Mouse (Mus musculus) cerebellum, adult 2 months (tissue): ENCODE measurements around the gene Cdk15. TPM values are rescaled to one million over a fixed set of nuclear protein-coding genes. Genes with fewer than 3 reads are reported as not detected.

Source experiments
- DNase-seq, 2 experiments: peaks; one replicate each; pipeline ENCODE4 v3.0.0; 2021
- H3K27ac ChIP-seq: fragments of 200-500 bp; 2 replicates; pipeline ENCODE4 v1.5.1; 2012; ENCODE audit warnings: low read length, control low read depth, inconsistent platforms; ENCODE audit not compliant: insufficient read depth
- H3K27me3 ChIP-seq: fragments of 200-500 bp; 2 replicates; pipeline ENCODE4 v1.6.1; 2012; ENCODE audit warnings: inconsistent platforms, mild to moderate bottlenecking, low read length, moderate library complexity; ENCODE audit not compliant: control insufficient read depth, insufficient read depth
- H3K4me1 ChIP-seq: fragments of 200-500 bp; 2 replicates; pipeline ENCODE4 v1.6.1; 2011; ENCODE audit warnings: low read length; ENCODE audit not compliant: control insufficient read depth, insufficient read depth
- H3K4me3 ChIP-seq: fragments of 200-500 bp; replicated peaks from 2 replicates; pipeline ENCODE3; 2011; ENCODE audit warnings: mild to moderate bottlenecking, low read depth, low read length, control low read depth; ENCODE audit not compliant: insufficient read depth
- CTCF ChIP-seq: fragments of 200-500 bp; IDR thresholded peaks from 2 replicates; pipeline ENCODE4 v1.5.1; 2011; ENCODE audit warnings: low read depth, mild to moderate bottlenecking, control low read depth, low read length, moderate library complexity, borderline replicate concordance; ENCODE audit not compliant: insufficient read depth
- POLR2A ChIP-seq: fragments of 200-500 bp; IDR thresholded peaks from 2 replicates; pipeline ENCODE4 v1.6.1; 2011; ENCODE audit warnings: low read length, control low read depth, borderline replicate concordance; ENCODE audit not compliant: insufficient read depth
- WGBS: fragments of 180-500 bp; shearing (Covaris S2); methylation state at CpG from one replicate; pipeline ENCODE4 v1.1.7; 2018; 5-methylcytosine and 5-hydroxymethylcytosine counted together
- polyA plus RNA-seq: library from polyadenylated mRNA; depleted of rRNA; stranded (reverse); fragments of >200 nt; gene quantifications from 2 replicates; pipeline ENCODE4 v1.2.3, GENCODE M21; 2012

Gene Cdk15
- polyA plus RNA-seq, 1 experiment = 0.49 TPM

DNA sequence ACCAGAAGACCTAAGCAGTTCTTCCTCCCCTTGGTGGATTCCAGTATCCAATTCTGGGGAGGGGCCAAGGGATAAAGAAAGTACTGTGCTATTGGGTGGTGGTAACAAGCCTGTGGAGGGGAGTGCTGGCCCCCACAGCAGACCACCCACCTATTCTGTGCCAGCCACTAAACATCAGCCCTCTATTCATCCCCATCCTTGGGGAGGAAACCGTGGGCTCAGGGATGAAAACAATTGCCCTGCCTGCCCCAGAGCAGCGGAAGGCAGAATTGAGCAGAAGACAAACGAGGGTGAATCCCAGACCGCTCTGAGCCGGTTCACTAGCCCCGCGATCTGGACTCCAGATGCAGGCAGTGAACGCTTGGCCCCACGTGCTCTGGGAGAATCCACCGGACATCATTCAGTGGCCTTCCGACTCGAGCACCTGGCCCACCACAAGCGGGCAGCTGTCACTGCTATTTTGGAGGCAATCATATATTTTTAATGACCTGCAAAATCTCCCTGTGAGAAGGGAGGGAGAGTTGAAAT, 119.4 kb downstream of the Cdk15 start:
- H3K4me3 ChIP-seq = peak overlapping the region; percentile 1
- WGBS = 5% methylated on average over 13 of the region's 13 CpGs
- peaks cover 5% of the 10 kb centered on the region for H3K4me1 ChIP-seq
- no peak for DNase-seq
- TF ChIP-seq POLR2A (no peak), CTCF (no peak)
- peak overlapping the region; percentile 95 for H3K27ac ChIP-seq
- H3K27me3 ChIP-seq = no peaks in the 10 kb centered on the region

DNA sequence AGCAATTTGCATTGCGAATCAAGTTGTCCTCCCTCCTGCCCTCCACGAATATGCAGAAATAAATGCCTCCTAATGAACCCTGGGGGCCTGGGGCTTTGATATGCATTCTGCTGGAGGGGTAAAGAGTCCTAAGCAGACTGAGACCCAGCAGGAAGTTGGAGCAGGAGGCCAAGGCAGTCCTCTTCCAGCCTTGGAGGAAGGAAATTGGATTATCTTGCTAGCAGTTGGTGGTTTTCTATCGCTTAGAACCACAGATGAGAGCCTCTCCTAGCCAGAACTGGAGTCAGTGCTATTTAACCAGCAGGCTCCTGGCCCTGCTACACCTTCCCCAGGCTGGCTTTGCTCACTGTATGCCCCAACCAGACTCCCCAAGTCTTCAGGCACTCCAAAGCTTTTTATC, 119.9 kb downstream of the Cdk15 start:
- TF ChIP-seq CTCF (no peak), POLR2A (no peak; the same call in 1 of the 2 replicates)
- WGBS = 8% methylated on average over 3 of the region's 3 CpGs
- Histone ChIP-seq H3K27ac (peak overlapping the region; percentile 95), H3K4me3 (no peak overlapping the region), H3K4me1 (peaks cover 5% of the 10 kb centered on the region), H3K27me3 (no peaks in the 10 kb centered on the region)
- peak; percentile 85 to 96 for DNase-seq

DNA sequence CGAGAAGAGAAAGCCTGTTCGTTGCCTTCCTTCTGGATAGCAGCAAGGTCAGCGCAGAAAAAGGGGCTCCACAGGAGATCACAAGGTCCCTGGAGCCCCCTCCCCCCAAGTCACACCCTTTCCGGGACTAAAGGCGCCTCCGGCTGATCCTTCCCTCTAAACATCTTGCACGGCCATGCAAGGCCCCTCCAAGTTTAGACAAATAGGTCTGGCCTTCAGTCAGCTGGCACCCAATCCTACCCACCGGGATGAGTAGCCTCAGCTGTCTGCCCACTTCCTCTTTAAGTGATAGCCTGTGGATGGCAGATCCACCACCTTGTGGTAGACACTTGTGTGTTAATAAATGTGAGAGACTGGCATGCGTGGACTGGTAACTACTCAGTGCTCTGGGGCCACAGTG, 120.6 kb downstream of the Cdk15 start:
- DNase-seq = peak; percentile 36
- no peak overlapping the region for H3K4me3 ChIP-seq
- peak overlapping the region; percentile 35 for H3K27ac ChIP-seq
- TF ChIP-seq CTCF (no peak), POLR2A (no peak)
- no peaks in the 10 kb centered on the region for H3K27me3 ChIP-seq
- 77% methylated on average over 9 of the region's 9 CpGs for WGBS
- H3K4me1 ChIP-seq = peaks cover 5% of the 10 kb centered on the region

DNA sequence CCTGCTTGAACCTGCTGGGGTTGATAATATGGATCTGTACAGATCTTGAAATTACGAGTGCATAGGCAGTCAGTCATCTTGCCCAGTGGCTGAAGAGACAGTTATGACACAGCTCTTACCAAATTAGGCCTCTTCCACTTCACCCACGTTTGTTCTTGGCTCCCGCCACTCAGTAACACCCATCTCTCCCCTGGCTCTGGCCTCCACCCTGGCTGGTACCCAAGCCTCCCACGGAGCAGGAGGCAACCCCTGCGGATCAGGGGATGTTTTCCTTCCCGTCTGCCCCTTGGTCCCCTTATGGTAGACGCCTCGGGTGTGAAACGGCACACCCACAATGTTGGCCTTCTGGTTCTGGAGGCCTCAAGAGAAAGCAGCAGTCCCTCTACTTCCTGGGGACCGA, 124.2 kb downstream of the Cdk15 start:
- TF ChIP-seq POLR2A (no peak), CTCF (no peak)
- Histone ChIP-seq H3K4me3 (no peak overlapping the region), H3K4me1 (peaks cover 4% of the 10 kb centered on the region), H3K27ac (no peak overlapping the region), H3K27me3 (no peaks in the 10 kb centered on the region)
- WGBS = 41% methylated on average over 10 of the region's 10 CpGs
- DNase-seq = no peak

DNA sequence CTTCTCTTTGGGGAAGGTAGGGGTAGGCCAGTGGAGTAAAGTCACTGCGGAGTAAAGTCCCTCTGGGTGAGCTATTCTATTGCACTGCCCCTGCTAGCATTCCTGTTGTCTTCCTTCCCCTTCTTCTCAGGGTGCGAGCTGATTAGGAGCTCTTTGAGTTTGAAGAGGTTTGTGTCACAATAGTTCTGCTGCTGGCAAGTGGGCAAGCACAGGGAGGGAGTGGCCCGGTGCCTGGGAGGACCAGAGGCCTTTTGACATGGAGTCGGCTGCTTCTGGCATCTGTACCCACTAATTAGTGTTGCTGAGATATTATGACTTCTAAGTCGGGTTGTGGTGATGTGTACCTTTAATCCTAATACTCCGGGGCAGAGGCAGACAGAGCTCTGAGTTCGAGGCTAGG, 124.8 kb downstream of the Cdk15 start:
- TF ChIP-seq POLR2A = no peak
- no peak for TF ChIP-seq CTCF
- Histone ChIP-seq H3K4me1 (no peaks in the 10 kb centered on the region; the same call in 1 of the 2 replicates), H3K27ac (no peak overlapping the region), H3K27me3 (no peaks in the 10 kb centered on the region), H3K4me3 (no peak overlapping the region)
- 87% methylated on average over 7 of the region's 7 CpGs for WGBS
- no peak for DNase-seq

DNA sequence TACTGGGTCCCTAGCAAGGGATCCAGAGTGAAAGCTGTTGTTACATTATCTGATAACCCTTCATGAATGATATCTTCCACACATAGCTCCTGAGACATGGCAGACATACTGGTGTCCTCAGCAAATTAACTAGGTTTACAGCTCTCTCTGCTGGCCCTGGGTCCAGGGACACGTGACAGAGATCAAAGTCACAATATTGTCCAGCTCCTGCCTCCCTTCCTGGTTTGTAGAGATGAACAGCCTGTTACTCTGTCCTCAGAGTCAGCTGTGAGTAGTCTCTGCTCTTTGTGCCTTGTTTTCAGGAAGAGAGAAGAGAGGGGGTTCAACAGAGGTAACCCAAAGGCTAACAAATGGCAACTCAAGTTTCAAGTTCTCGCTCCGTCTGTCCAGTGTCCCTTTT, 125.8 kb downstream of the Cdk15 start:
- WGBS = 91% methylated on average over 3 of the region's 3 CpGs
- no peak overlapping the region for H3K4me3 ChIP-seq

DNA sequence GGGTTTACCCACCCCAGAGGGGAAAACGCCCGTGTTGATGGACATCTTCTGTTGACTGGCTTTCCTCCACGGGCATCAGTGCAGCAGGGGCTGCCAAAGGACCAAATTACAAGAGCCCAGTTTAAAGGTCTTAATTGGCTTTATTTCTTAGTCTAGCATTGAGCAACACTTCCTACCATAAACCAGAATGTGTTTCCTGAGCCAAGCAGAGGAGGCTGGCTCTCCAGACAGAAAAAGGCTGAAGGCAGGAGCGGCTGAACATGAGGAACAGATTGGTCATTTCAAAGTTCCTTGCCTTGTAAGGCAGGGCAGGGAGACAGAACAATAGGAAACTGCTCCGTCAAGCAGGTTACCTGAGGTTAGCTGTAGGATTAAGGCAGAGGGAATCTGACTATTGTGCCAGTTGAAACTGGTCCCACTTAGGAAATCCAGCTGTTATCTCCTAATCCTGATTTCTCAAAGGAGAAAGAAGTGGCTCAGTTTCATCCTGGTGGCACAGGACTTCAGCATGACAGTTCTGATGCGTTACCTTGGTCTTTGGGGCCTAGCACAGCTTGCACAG, 126.4 kb downstream of the Cdk15 start:
- DNase-seq = no peak
- H3K27me3 ChIP-seq = no peaks in the 10 kb centered on the region
- WGBS = 79% methylated on average over 6 of the region's 6 CpGs

More for the DNA sequence above, 125.8 kb downstream of the Cdk15 start:
- no peak for TF ChIP-seq POLR2A
- no peak for TF ChIP-seq CTCF
- H3K4me1 ChIP-seq = peaks cover 2% of the 10 kb centered on the region
- no peak for DNase-seq
- no peak overlapping the region for H3K27ac ChIP-seq
- no peaks in the 10 kb centered on the region for H3K27me3 ChIP-seq

DNA sequence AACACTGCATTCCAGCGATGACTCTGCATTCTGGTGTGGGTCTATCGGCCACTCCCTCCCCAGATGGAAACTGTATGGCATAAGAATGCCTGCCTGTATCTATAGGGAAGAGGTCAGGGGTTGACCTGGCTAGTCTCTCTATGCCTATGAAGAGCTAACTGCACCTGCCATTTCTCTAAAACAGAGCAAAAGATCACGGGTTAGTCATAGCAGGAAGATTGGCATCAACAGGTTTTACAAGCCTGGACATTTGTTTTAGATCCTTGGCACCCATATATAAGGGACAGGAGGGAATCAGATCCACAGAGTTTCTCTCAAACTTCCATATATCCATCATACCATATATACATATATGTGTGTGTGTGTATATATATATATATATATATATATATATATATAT, 127.7 kb downstream of the Cdk15 start:
- DNase-seq = no peak
- WGBS = 97% methylated on average over 3 of the region's 3 CpGs
- H3K4me1 ChIP-seq = peaks cover 9% of the 10 kb centered on the region
- no peak overlapping the region for H3K27ac ChIP-seq
- H3K27me3 ChIP-seq = no peaks in the 10 kb centered on the region
- TF ChIP-seq CTCF (no peak), POLR2A (no peak)
- H3K4me3 ChIP-seq = no peak overlapping the region

More for the DNA sequence above, 126.4 kb downstream of the Cdk15 start:
- Histone ChIP-seq H3K4me3 (no peak overlapping the region), H3K4me1 (peaks cover 8% of the 10 kb centered on the region), H3K27ac (no peak overlapping the region)
- TF ChIP-seq CTCF = no peak
- TF ChIP-seq POLR2A = no peak
